Mouse (Mus musculus): ENCODE data around the gene Cbr3. TPM values are rescaled to one million over a fixed set of nuclear protein-coding genes. Genes with fewer than 3 reads are reported as not detected.

Cbr3 gene
- polyA plus RNA-seq, 1 experiment from 2014 or later: 4.4 TPM

GRCm38 (mm10) chr16:93712189-93712885 lies 29.3 kb downstream of the Cbr3 start:
- Histone ChIP-seq H3K36me3 (no peaks in the 10 kb centered on the region), H3K4me2 (replicated peaks) (peak overlapping the region; percentile 92), H3K27me3 (peaks cover 18% of the 10 kb centered on the region), H3K4me3 (peak overlapping the region; percentile 64), H3K27ac (no peak overlapping the region; the same call in 1 of the 2 replicates), H3K4me1 (no peaks in the 10 kb centered on the region), H3K9me3 (no peaks in the 10 kb centered on the region), H3K9ac (peak overlapping the region; percentile 64)
- no peak; the same call in 1 of the 2 replicates for ATAC-seq (ENCODE audit: insufficient number of reproducible peaks, insufficient read depth, low FRiP score, low TSS enrichment)
- WGBS: 12% methylated on average over 31 of the region's 31 CpGs

GRCm38 (mm10) chr16:93712966-93713365 lies 30.0 kb downstream of the Cbr3 start:
- peaks cover 18% of the 10 kb centered on the region for H3K27me3 ChIP-seq
- H3K4me2 ChIP-seq (replicated peaks): peak overlapping the region; percentile 92
- H3K36me3 ChIP-seq: no peaks in the 10 kb centered on the region
- H3K9ac ChIP-seq: no peak overlapping the region
- H3K9me3 ChIP-seq: no peaks in the 10 kb centered on the region
- H3K4me1 ChIP-seq: no peaks in the 10 kb centered on the region
- WGBS: 79% methylated on average over 7 of the region's 7 CpGs
- no peak for ATAC-seq (ENCODE audit: insufficient number of reproducible peaks, insufficient read depth, low FRiP score, low TSS enrichment)
- no peak overlapping the region for H3K27ac ChIP-seq
- peak overlapping the region; percentile 64 for H3K4me3 ChIP-seq

- H3K9me3 ChIP-seq: no peaks in the 10 kb centered on the region
- ATAC-seq (ENCODE audit: insufficient number of reproducible peaks, insufficient read depth, low FRiP score, low TSS enrichment): no peak
- peaks cover 18% of the 10 kb centered on the region for H3K27me3 ChIP-seq
- H3K36me3 ChIP-seq: no peaks in the 10 kb centered on the region
- H3K4me1 ChIP-seq: no peaks in the 10 kb centered on the region
- WGBS: 28% methylated on average over 5 of the region's 5 CpGs
- no peak overlapping the region for H3K4me2 ChIP-seq (replicated peaks)
- no peak overlapping the region for H3K9ac ChIP-seq
- no peak overlapping the region for H3K27ac ChIP-seq
- no peak overlapping the region for H3K4me3 ChIP-seq
Observed at GRCm38 (mm10) chr16:93714426-93714825, 31.4 kb downstream of the Cbr3 start.

- H3K4me1 ChIP-seq: no peaks in the 10 kb centered on the region
- H3K9me3 ChIP-seq: no peaks in the 10 kb centered on the region
- no peak overlapping the region for H3K4me2 ChIP-seq (replicated peaks)
- H3K27me3 ChIP-seq: peaks cover 18% of the 10 kb centered on the region
- H3K4me3 ChIP-seq: no peak overlapping the region
- ATAC-seq (ENCODE audit: insufficient number of reproducible peaks, insufficient read depth, low FRiP score, low TSS enrichment): no peak
- no peak overlapping the region for H3K27ac ChIP-seq
- H3K36me3 ChIP-seq: no peaks in the 10 kb centered on the region
- WGBS: 89% methylated on average over 6 of the region's 6 CpGs
- H3K9ac ChIP-seq: no peak overlapping the region
Observed at GRCm38 (mm10) chr16:93715826-93716225, 32.8 kb downstream of the Cbr3 start.

- no peak for ATAC-seq (ENCODE audit: insufficient number of reproducible peaks, insufficient read depth, low FRiP score, low TSS enrichment)
- 30% methylated on average over 5 of the region's 5 CpGs for WGBS
- no peaks in the 10 kb centered on the region for H3K36me3 ChIP-seq
- no peaks in the 10 kb centered on the region for H3K9me3 ChIP-seq
- H3K27me3 ChIP-seq: peaks cover 18% of the 10 kb centered on the region
- no peak overlapping the region for H3K9ac ChIP-seq
- no peak overlapping the region for H3K4me3 ChIP-seq
- no peak overlapping the region for H3K4me2 ChIP-seq (replicated peaks)
- no peaks in the 10 kb centered on the region for H3K4me1 ChIP-seq
- no peak overlapping the region for H3K27ac ChIP-seq
Observed at GRCm38 (mm10) chr16:93717299-93717703, 34.3 kb downstream of the Cbr3 start.

- no peaks in the 10 kb centered on the region for H3K9me3 ChIP-seq
- no peak overlapping the region for H3K4me2 ChIP-seq (replicated peaks)
- ATAC-seq (ENCODE audit: insufficient number of reproducible peaks, insufficient read depth, low FRiP score, low TSS enrichment): no peak
- no peak overlapping the region for H3K27ac ChIP-seq
- no peaks in the 10 kb centered on the region for H3K36me3 ChIP-seq
- H3K4me1 ChIP-seq: no peaks in the 10 kb centered on the region
- no peak overlapping the region for H3K4me3 ChIP-seq
- WGBS: 80% methylated on average over 5 of the region's 5 CpGs
- H3K9ac ChIP-seq: no peak overlapping the region
- H3K27me3 ChIP-seq: no peaks in the 10 kb centered on the region
Observed at GRCm38 (mm10) chr16:93721771-93722170, 38.8 kb downstream of the Cbr3 start.

GRCm38 (mm10) chr16:93722476-93722875 lies 39.5 kb downstream of the Cbr3 start:
- Histone ChIP-seq H3K4me3 (no peak overlapping the region), H3K9ac (no peak overlapping the region), H3K9me3 (no peaks in the 10 kb centered on the region), H3K4me2 (replicated peaks) (no peak overlapping the region), H3K36me3 (no peaks in the 10 kb centered on the region), H3K27ac (no peak overlapping the region), H3K4me1 (no peaks in the 10 kb centered on the region), H3K27me3 (no peaks in the 10 kb centered on the region)
- no peak for ATAC-seq (ENCODE audit: insufficient number of reproducible peaks, insufficient read depth, low FRiP score, low TSS enrichment)
- WGBS: 48% methylated on average over 2 of the region's 2 CpGs

GRCm38 (mm10) chr16:93725417-93726144 lies 42.6 kb downstream of the Cbr3 start:
- WGBS: 65% methylated on average over 8 of the region's 8 CpGs
- no peak for ATAC-seq (ENCODE audit: insufficient number of reproducible peaks, insufficient read depth, low FRiP score, low TSS enrichment)
- H3K9ac ChIP-seq: no peak overlapping the region
- no peaks in the 10 kb centered on the region for H3K9me3 ChIP-seq
- H3K4me2 ChIP-seq (replicated peaks): no peak overlapping the region
- no peak overlapping the region for H3K4me3 ChIP-seq
- no peaks in the 10 kb centered on the region for H3K27me3 ChIP-seq
- no peaks in the 10 kb centered on the region for H3K36me3 ChIP-seq
- peaks cover 5% of the 10 kb centered on the region; the same call in 1 of the 2 replicates for H3K4me1 ChIP-seq
- H3K27ac ChIP-seq: no peak overlapping the region

GRCm38 (mm10) chr16:93726186-93726585 lies 43.2 kb downstream of the Cbr3 start:
- no peak for ATAC-seq (ENCODE audit: insufficient number of reproducible peaks, insufficient read depth, low FRiP score, low TSS enrichment)
- H3K36me3 ChIP-seq: no peaks in the 10 kb centered on the region
- no peak overlapping the region for H3K27ac ChIP-seq
- no peaks in the 10 kb centered on the region for H3K27me3 ChIP-seq
- H3K4me2 ChIP-seq (replicated peaks): no peak overlapping the region
- WGBS: 87% methylated on average over 4 of the region's 4 CpGs
- H3K4me3 ChIP-seq: no peak overlapping the region
- no peaks in the 10 kb centered on the region for H3K9me3 ChIP-seq
- peaks cover 5% of the 10 kb centered on the region; the same call in 1 of the 2 replicates for H3K4me1 ChIP-seq
- H3K9ac ChIP-seq: no peak overlapping the region

GRCm38 (mm10) chr16:93728676-93729075 lies 45.7 kb downstream of the Cbr3 start:
- WGBS: 80% methylated on average over 9 of the region's 9 CpGs
- Histone ChIP-seq H3K4me3 (no peak overlapping the region), H3K27ac (no peak overlapping the region), H3K9me3 (no peaks in the 10 kb centered on the region), H3K9ac (no peak overlapping the region), H3K36me3 (no peaks in the 10 kb centered on the region), H3K27me3 (no peaks in the 10 kb centered on the region), H3K4me1 (peaks cover 6% of the 10 kb centered on the region; the same call in 1 of the 2 replicates), H3K4me2 (replicated peaks) (no peak overlapping the region)
- ATAC-seq (ENCODE audit: insufficient number of reproducible peaks, insufficient read depth, low FRiP score, low TSS enrichment): no peak

GRCm38 (mm10) chr16:93729801-93730721 lies 47.0 kb downstream of the Cbr3 start:
- Histone ChIP-seq H3K9ac (no peak overlapping the region), H3K27me3 (no peaks in the 10 kb centered on the region), H3K9me3 (no peaks in the 10 kb centered on the region), H3K4me3 (no peak overlapping the region), H3K4me1 (peaks cover 10% of the 10 kb centered on the region; the same call in 1 of the 2 replicates), H3K27ac (no peak overlapping the region), H3K4me2 (replicated peaks) (no peak overlapping the region), H3K36me3 (no peaks in the 10 kb centered on the region)
- no peak for ATAC-seq (ENCODE audit: insufficient number of reproducible peaks, insufficient read depth, low FRiP score, low TSS enrichment)
- WGBS: 82% methylated on average over 23 of the region's 23 CpGs

All from embryonic facial prominence, embryonic 12.5 days (tissue).